Mouse (Mus musculus) MEL (cell line): ENCODE results near the gene Cab39l. TPM values are rescaled to one million over a fixed set of nuclear protein-coding genes. Genes with fewer than 3 reads are reported as not detected.

Experiments used
- DNase-seq: peaks from one replicate; pipeline ENCODE4 v3.0.0; 2011; ENCODE audit warnings: low read depth, low spot score
- H3K27ac ChIP-seq: 2 replicates; pipeline ENCODE4 v1.5.1; 2012; ENCODE audit warnings: low read depth, mild to moderate bottlenecking, control low read depth, low read length, moderate library complexity; ENCODE audit not compliant: control insufficient read depth
- H3K27me3 ChIP-seq, 2 experiments: fragments of 150-350 bp in 1 of 2; sonication (generic) in 1 of 2; 2 replicates each; pipeline ENCODE4 v1.6.1; 2012; ENCODE audit warnings: low read length in 2 of 2, mild to moderate bottlenecking in 2 of 2, improper control_type of control experiment in 1 of 2, moderate library complexity in 1 of 2; ENCODE audit not compliant: insufficient read depth in 2 of 2, control insufficient read depth in 1 of 2
- H3K36me3 ChIP-seq, 2 experiments: 2 replicates each; pipeline ENCODE4 v1.6.1; 2012 to 2014; ENCODE audit warnings: low read length in 2 of 2, improper control_type of control experiment in 1 of 2, inconsistent platforms in 1 of 2, mild to moderate bottlenecking in 1 of 2; ENCODE audit not compliant: insufficient read depth in 2 of 2, control insufficient read depth in 1 of 2
- H3K4me1 ChIP-seq, 2 experiments: fragments of 150-350 bp in 1 of 2; sonication (generic) in 1 of 2; 2 replicates each; pipeline ENCODE4 v1.6.1; 2012; ENCODE audit warnings: low read length in 2 of 2, improper control_type of control experiment in 1 of 2, mild to moderate bottlenecking in 1 of 2; ENCODE audit not compliant: insufficient read depth in 2 of 2, control insufficient read depth in 1 of 2
- H3K4me3 ChIP-seq, 2 experiments: fragments of 150-350 bp in 1 of 2; sonication (generic) in 1 of 2; 2 replicates each; pipeline ENCODE4 v1.5.1; 2012; ENCODE audit warnings: low read depth in 2 of 2, low read length in 2 of 2, mild to moderate bottlenecking in 2 of 2, moderate library complexity in 2 of 2, control low read depth in 1 of 2, improper control_type of control experiment in 1 of 2; ENCODE audit not compliant: control insufficient read depth in 1 of 2, insufficient read depth in 1 of 2
- H3K79me2 ChIP-seq: 2 replicates; pipeline ENCODE4 v1.6.1; 2012; ENCODE audit warnings: mild to moderate bottlenecking, low read length, moderate library complexity; ENCODE audit not compliant: control insufficient read depth, poor library complexity, insufficient read depth
- H3K9ac ChIP-seq: 2 replicates; pipeline ENCODE4 v1.6.1; 2012; ENCODE audit warnings: low read depth, mild to moderate bottlenecking, control low read depth, low read length, moderate library complexity; ENCODE audit not compliant: control insufficient read depth, poor library complexity, severe bottlenecking
- H3K9me3 ChIP-seq: fragments of 150-350 bp; sonication (generic); replicated peaks from 2 replicates; pipeline ENCODE4 v1.6.1; 2012; ENCODE audit warnings: mild to moderate bottlenecking, low read length, improper control_type of control experiment, moderate library complexity; ENCODE audit not compliant: insufficient read depth
- EP300 ChIP-seq, 2 experiments: IDR thresholded peaks; 2 replicates each; pipeline ENCODE4 v1.6.1; 2011; ENCODE audit warnings: improper control_type of control experiment in 2 of 2, low read length in 2 of 2, low read depth in 1 of 2, mild to moderate bottlenecking in 1 of 2
- GABPA ChIP-seq: IDR thresholded peaks from 2 replicates; pipeline ENCODE4 v1.6.1; 2012; ENCODE audit warnings: low read depth, mild to moderate bottlenecking, inconsistent platforms, low read length, improper control_type of control experiment, moderate library complexity
- MAFK ChIP-seq: IDR thresholded peaks from 2 replicates; pipeline ENCODE4 v1.6.1; 2011; ENCODE audit warnings: low read depth, mild to moderate bottlenecking, low read length, improper control_type of control experiment, borderline replicate concordance
- MYC ChIP-seq: IDR thresholded peaks from 2 replicates; pipeline ENCODE4 v1.6.1; 2011; ENCODE audit warnings: low read depth, mild to moderate bottlenecking, low read length, improper control_type of control experiment, moderate library complexity
- TAL1 ChIP-seq: IDR thresholded peaks from 2 replicates; pipeline ENCODE4 v1.6.1; 2012; ENCODE audit warnings: mild to moderate bottlenecking, inconsistent platforms, low read length, moderate library complexity, mixed read lengths
- ZC3H11A ChIP-seq: IDR thresholded peaks from 2 replicates; pipeline ENCODE4 v1.6.1; 2012; ENCODE audit warnings: low read depth, mild to moderate bottlenecking, inconsistent platforms, low read length, improper control_type of control experiment
- ZNF384 ChIP-seq: IDR thresholded peaks from 2 replicates; pipeline ENCODE4 v1.6.1; 2012; ENCODE audit warnings: low read depth, mild to moderate bottlenecking, inconsistent platforms, low read length, improper control_type of control experiment
- polyA plus RNA-seq, 2 experiments: library from polyadenylated mRNA; stranded (reverse) in 1 of 2; unstranded in 1 of 2; fragments of >175 nt in 1 of 2; fragments of >200 nt in 1 of 2; gene quantifications; 2 replicates each; pipeline versions ENCODE4 v1.2.1 to v1.2.4; 2012; ENCODE audit warnings: low replicate concordance in 2 of 2, low read depth in 1 of 2; ENCODE audit not compliant: insufficient read length in 2 of 2, insufficient read depth in 1 of 2, missing spikeins in 1 of 2
- total RNA-seq: library from RNA; depleted of rRNA; stranded (reverse); fragments of 300-350 nt; gene quantifications from 2 replicates; pipeline ENCODE4 v1.2.3, GENCODE M21; 2012; rRNA removed

The Cab39l gene
- total and polyA plus RNA-seq, 3 experiments = 24.2 to 34.0 TPM; not detected in 1

- no peak for DNase-seq
- H3K9ac ChIP-seq = no peak overlapping the region
- H3K9me3 ChIP-seq = no peaks in the 10 kb centered on the region
- no peaks in the 10 kb centered on the region for H3K36me3 ChIP-seq
- H3K27me3 ChIP-seq = no peaks in the 10 kb centered on the region
- H3K27ac ChIP-seq = no peak overlapping the region
- H3K79me2 ChIP-seq = no peaks in the 10 kb centered on the region
- H3K4me3 ChIP-seq = no peak overlapping the region
- H3K4me1 ChIP-seq = no peaks in the 10 kb centered on the region
- no peak for TF ChIP-seq MYC
- no peak for TF ChIP-seq EP300 (IDR thresholded peaks at IDR 0.05; ENCODE audit: low read depth in 1 of 2, low read length in 2 of 2)
- no peak for TF ChIP-seq ZNF384
- no peak for TF ChIP-seq ZC3H11A
- TF ChIP-seq GABPA = no peak
- TF ChIP-seq MAFK = no peak
- TF ChIP-seq TAL1 = no peak
These were observed 193.2 kb downstream of the Cab39l start for GRCm38 (mm10) chr14:59633988-59634387.

Other genes starting within 250 kb of the Cab39l start
- gene Rcbtb1, start 239.8 kb upstream of the Cab39l start, total RNA-seq = 4.4 and 4.5 TPM in 2 replicates
- gene Rcbtb1, start 239.8 kb upstream of the Cab39l start, polyA plus RNA-seq = 1 to 10 TPM in 1 of 2 experiments, not detected in 1; 6.7 TPM
- not detected in 2 replicates for gene Gm6904, start 180.8 kb upstream of the Cab39l start, total RNA-seq
- not detected for gene Gm6904, start 180.8 kb upstream of the Cab39l start, polyA plus RNA-seq
- not detected in 2 replicates for gene Phf11a, start 143.4 kb upstream of the Cab39l start, total RNA-seq
- under 1 TPM in 1 of 2 experiments, not detected in 1; 0.25 TPM for gene Phf11a, start 143.4 kb upstream of the Cab39l start, polyA plus RNA-seq
- gene Phf11b, start 99.6 kb upstream of the Cab39l start, total RNA-seq = not detected in 2 replicates
- under 1 TPM in 1 of 2 experiments, not detected in 1; 0.35 TPM for gene Phf11b, start 99.6 kb upstream of the Cab39l start, polyA plus RNA-seq
- gene Phf11d, start 75.5 kb upstream of the Cab39l start, total RNA-seq = 5.6 and 6.2 TPM in 2 replicates
- 10 to 100 TPM in 1 of 2 experiments, not detected in 1; 19.5 TPM for gene Phf11d, start 75.5 kb upstream of the Cab39l start, polyA plus RNA-seq
- gene Phf11c, start 45.6 kb upstream of the Cab39l start, total RNA-seq = 0.92 and 1.0 TPM in 2 replicates
- 1 to 10 TPM in 1 of 2 experiments, not detected in 1; 1.2 TPM for gene Phf11c, start 45.6 kb upstream of the Cab39l start, polyA plus RNA-seq
- gene Setdb2, start 88 bp upstream of the Cab39l start, total RNA-seq = 18.3 and 20.2 TPM in 2 replicates
- gene Setdb2, start 88 bp upstream of the Cab39l start, polyA plus RNA-seq = 10 to 100 TPM in 1 of 2 experiments, not detected in 1; 10.8 TPM
- gene Cdadc1, start 157.0 kb downstream of the Cab39l start, total RNA-seq = 13.0 and 16.4 TPM in 2 replicates
- gene Cdadc1, start 157.0 kb downstream of the Cab39l start, polyA plus RNA-seq = 10 to 100 TPM in 1 of 2 experiments, not detected in 1; 23.8 TPM
- gene Shisa2, start 184.3 kb downstream of the Cab39l start, total RNA-seq = not detected in 2 replicates
- not detected for gene Shisa2, start 184.3 kb downstream of the Cab39l start, polyA plus RNA-seq